Mouse (Mus musculus) liver, postnatal 0 days (tissue): ENCODE results near the gene Rorb. TPM values are rescaled to one million over a fixed set of nuclear protein-coding genes. Genes with fewer than 3 reads are reported as not detected.

ENCODE experiments used
- ATAC-seq: fragments of 200-750 bp; cut with Nextera tagmentation; 2 replicates; pipeline ENCODE4 v1.8.0; 2017; ENCODE audit warnings: mild to moderate bottlenecking, moderate library complexity
- DNase-seq: peaks from one replicate; pipeline ENCODE4 v3.0.0-alpha.2; 2016
- H3K27ac ChIP-seq: fragments of 300-500 bp; sonication (generic); 2 replicates; pipeline ENCODE4 v1.5.1; 2014; ENCODE audit warnings: antibody characterized with exemption, moderate library complexity, mild to moderate bottlenecking, low read depth
- H3K27me3 ChIP-seq: fragments of 300-500 bp; sonication (generic); 2 replicates; pipeline ENCODE4 v1.6.1; 2014; ENCODE audit warnings: low read length, control low read depth, mixed read lengths; ENCODE audit not compliant: insufficient read depth
- H3K36me3 ChIP-seq: fragments of 300-500 bp; sonication (generic); replicated peaks from 2 replicates; pipeline ENCODE4 v1.6.1; 2014; ENCODE audit warnings: mild to moderate bottlenecking, control low read depth, low read length, moderate library complexity, mixed read lengths; ENCODE audit not compliant: insufficient read depth
- H3K4me1 ChIP-seq: fragments of 300-500 bp; sonication (generic); 2 replicates; pipeline ENCODE4 v1.6.1; 2014; ENCODE audit warnings: antibody characterized with exemption, mild to moderate bottlenecking, control low read depth; ENCODE audit not compliant: insufficient read depth
- H3K4me2 ChIP-seq: fragments of 300-500 bp; sonication (generic); 2 replicates; pipeline ENCODE4 v1.6.1; 2014; ENCODE audit warnings: low read depth, mild to moderate bottlenecking, low read length, moderate library complexity, mixed read lengths
- H3K4me3 ChIP-seq: fragments of 300-500 bp; sonication (generic); 2 replicates; pipeline ENCODE4 v1.5.1; 2014; ENCODE audit warnings: low read depth, low read length
- H3K9ac ChIP-seq: fragments of 300-500 bp; sonication (generic); replicated peaks from 2 replicates; pipeline ENCODE4 v1.6.1; 2014; ENCODE audit warnings: mild to moderate bottlenecking, moderate library complexity
- H3K9me3 ChIP-seq: fragments of 300-500 bp; sonication (generic); 2 replicates; pipeline ENCODE4 v1.6.1; 2016; ENCODE audit warnings: mild to moderate bottlenecking, control low read depth, low read length, mixed read lengths
- CTCF ChIP-seq: sonication (generic); IDR thresholded peaks from 2 replicates; pipeline ENCODE4 v1.5.1; 2016; ENCODE audit warnings: antibody characterized with exemption, low read depth
- EP300 ChIP-seq: IDR thresholded peaks from 2 replicates; pipeline ENCODE4 v1.6.1; 2016; ENCODE audit warnings: antibody characterized with exemption, low read depth, mild to moderate bottlenecking
- WGBS: fragments of 180-500 bp; shearing (Covaris S2); extraction: QIAGEN DNeasy Blood & Tissue Kit; methylation state at CpG from one replicate; pipeline ENCODE4 v1.1.7; 2014; ENCODE audit not compliant: insufficient replicate concordance; 5-methylcytosine and 5-hydroxymethylcytosine counted together
- polyA plus RNA-seq: library from polyadenylated mRNA; unstranded; fragments of >200 nt; fragmentation: Nextera tagmentation; extraction: Ambion mirVana; gene quantifications from 2 replicates; pipeline ENCODE4 v1.2.1, GENCODE M21; 2015

Gene Rorb
- polyA plus RNA-seq, 1 experiment from 2014 or later, result not detected

GRCm38 (mm10) chr19:18887646-18888407, 223.2 kb downstream of the Rorb start:
- H3K9me3 ChIP-seq, result no peaks in the 10 kb centered on the region
- H3K36me3 ChIP-seq, result no peaks in the 10 kb centered on the region
- no peak overlapping the region for H3K27ac ChIP-seq
- ATAC-seq, result no peak
- H3K4me1 ChIP-seq, result no peaks in the 10 kb centered on the region
- no peak overlapping the region for H3K4me2 ChIP-seq
- no peak for DNase-seq
- no peak overlapping the region for H3K9ac ChIP-seq
- WGBS, result 51% methylated on average over 11 of the region's 11 CpGs
- no peak overlapping the region for H3K4me3 ChIP-seq
- no peaks in the 10 kb centered on the region for H3K27me3 ChIP-seq
- no peak for TF ChIP-seq CTCF
- no peak for TF ChIP-seq EP300

DNA sequence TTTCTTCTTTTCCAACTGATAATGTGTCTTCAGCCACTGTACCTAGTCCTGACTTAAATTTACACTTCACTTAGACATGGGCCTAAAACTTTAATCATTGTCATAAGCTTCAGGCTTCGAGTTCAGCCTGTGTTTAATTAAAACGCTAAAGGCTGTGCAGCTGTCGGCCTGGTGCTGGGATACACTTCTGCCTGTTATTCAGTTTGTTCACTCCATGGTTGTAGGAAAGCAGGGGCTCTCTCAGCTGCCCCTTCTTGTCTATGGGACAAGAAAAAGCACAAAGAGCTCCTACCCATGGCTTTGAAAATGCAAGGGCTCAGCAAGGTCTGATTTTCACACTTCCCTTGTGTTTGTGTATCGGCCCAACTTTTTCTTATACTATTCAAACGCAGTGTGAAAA, 229.8 kb downstream of the Rorb start:
- ATAC-seq (no peak), DNase-seq (no peak)
- H3K4me1 ChIP-seq, result no peaks in the 10 kb centered on the region
- WGBS, result 78% methylated on average over 5 of the region's 5 CpGs
- no peak overlapping the region for H3K4me2 ChIP-seq
- no peak overlapping the region for H3K4me3 ChIP-seq
- no peak for TF ChIP-seq EP300
- no peak for TF ChIP-seq CTCF
- H3K27ac ChIP-seq, result no peak overlapping the region
- H3K36me3 ChIP-seq, result no peaks in the 10 kb centered on the region
- H3K27me3 ChIP-seq, result no peaks in the 10 kb centered on the region
- no peaks in the 10 kb centered on the region for H3K9me3 ChIP-seq
- H3K9ac ChIP-seq, result no peak overlapping the region
